Mouse (Mus musculus): ENCODE data around the gene Crygc.

The Crygc gene

DNA sequence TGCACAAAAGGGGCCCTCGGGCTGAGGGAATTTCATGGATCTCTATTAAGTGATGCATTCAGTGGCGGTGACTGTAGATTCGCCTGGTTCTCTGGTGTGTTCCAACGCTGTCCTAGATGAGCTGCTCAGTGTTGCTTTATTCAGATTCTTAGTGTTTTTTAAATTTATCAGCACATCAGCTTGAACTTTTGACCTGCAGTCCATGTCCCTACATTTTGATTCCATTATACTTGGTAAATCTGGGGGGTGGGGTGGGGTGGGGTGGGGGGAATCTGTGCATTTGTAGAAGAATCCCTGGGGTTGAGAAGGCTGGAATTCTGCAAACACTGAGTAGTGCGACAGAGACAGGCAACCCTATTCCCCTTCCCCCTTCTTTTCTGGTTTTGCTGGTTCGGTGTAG is at the start of gene Crygc:
TSS of gene Crygc (minus strand) at position 101 of the 400 bp plus-strand sequence.
- no peak for DNase-seq (ENCODE audit: low spot score in 2 of 2)

DNA sequence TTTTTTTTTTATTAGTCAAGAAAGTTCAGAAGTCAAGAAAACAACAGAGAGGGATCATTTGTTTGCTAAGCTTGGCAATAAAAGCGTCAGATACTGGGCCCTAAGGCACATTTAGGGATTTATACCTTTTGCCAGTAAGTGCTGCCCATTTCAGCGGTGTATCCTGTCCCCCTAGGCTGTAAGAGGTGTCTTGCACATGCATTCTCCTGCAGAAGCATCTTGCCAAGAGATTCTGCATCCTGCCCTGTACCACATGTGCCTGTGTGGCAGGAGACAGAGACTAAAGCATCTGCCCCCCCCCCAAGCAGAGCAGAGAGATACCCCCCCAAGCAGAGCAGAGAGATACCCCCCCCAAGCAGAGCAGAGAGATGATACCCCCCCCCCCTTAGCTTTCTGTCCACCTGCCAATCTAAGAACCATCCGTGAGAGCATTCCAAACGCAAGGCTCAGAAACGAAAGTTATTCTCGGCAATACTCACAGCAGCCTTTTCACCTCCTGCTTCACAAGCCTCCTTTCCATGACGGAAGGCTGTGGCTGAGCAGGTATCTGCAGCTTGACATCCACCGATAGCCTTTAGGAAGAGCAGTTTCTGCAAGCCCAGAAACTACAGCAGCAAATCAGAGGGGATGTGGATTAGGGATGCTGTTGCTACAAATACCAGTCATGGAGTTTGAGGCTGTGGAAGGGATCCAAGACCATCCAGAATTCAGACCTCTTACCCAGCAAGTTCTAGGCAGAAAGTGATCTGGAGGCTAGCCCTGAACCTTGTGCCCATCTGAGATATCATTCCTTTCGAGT is 49.3 kb upstream of the Crygc start, which contains the start of gene D630023F18Rik:
TSS of gene D630023F18Rik (minus strand) at position 641 of the 799 bp plus-strand sequence.
- DNase-seq (ENCODE audit: low spot score in 2 of 2): peak; percentile 41 to 43

DNA sequence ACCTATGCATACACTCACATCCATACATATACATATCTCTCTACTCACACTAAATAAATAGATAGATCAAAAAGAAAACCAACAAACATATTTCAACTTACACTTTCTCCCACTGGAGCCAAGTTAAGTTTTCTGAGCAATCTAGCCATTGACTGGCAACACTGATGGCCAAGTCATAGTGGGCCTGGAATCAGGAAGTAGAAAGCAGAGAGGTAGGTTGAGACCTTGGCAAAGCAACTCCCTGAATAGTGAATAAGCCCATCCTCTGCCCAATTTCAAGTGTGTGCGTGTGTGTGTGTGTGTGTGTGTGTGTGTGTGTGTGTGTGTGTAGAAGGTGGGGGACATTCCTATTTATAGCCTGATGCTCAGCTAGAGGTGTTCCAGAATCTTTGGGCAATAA is 45.9 kb upstream of the Crygc start, which contains the start of gene Gm28845:
TSS of gene Gm28845 (minus strand) at position 121 of the 400 bp plus-strand sequence.
- DNase-seq (ENCODE audit: low spot score in 2 of 2): no peak

DNA sequence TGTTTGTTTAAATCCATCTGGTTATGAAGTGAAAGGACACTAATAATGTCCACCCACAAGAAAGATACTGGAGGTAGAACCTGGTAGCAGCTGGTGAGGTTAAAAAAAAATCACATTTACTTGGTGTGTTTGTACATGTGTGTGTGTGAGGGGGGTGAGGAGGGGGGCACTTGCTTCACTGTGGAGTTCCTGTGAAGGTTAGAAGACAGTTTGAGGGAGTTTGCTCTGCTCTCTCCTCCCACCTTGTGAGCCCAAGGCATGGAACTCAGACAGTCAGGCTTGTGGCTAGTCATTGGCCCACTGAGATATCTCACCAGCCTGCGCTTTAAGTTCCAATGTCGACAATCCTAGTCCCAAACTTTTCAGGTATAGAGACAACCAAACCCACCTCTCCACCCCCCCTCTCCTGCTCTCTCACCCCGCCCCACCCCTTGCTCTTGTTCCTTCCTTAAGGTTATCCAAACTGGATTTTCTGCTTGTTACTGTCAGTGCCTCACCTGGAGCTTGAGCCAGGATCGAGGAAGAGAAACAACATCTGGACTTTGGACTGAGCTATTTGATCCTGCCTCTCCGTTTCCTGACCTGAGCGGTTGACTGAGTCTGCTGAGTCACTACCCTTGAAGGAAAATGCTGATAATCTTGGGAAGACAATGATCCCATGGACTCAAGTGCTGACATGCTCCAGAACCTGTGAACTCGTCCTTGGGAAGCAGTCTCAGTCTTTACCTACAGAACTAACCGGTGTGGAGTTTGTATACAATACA is 44.8 kb upstream of the Crygc start:
- DNase-seq (ENCODE audit: low spot score in 2 of 2): no peak

DNA sequence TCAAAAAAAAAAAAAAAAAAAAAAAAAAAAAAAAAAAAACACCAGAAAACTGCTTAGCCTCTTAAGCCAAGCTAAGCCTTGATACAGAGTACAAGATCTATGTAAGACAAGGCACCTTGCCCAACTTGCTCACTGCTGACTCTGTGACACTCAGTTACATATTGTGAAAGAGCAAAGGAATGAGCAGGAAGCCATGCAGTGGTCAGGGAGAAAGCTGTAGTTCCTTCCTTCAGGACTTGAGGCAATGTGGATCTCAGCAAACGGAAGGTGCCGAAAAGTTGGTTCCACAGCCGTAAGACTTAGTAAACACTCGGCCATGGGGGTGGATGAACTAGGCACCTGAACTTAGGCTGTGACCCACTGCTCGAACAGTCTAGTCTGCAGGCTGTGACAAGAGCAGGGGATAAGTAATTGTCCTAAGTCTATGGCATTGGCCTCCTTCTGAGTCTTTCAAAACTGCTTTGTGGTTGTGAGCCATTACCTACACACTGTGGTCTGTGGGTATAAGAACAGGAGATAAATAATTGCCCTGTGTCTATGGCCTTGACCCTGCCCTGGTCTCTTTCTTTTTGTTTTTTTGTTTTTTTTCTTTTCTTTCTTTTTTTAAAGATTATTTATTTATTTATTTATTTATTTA is 40.2 kb upstream of the Crygc start:
- no peak for DNase-seq (ENCODE audit: low spot score in 2 of 2)

DNA sequence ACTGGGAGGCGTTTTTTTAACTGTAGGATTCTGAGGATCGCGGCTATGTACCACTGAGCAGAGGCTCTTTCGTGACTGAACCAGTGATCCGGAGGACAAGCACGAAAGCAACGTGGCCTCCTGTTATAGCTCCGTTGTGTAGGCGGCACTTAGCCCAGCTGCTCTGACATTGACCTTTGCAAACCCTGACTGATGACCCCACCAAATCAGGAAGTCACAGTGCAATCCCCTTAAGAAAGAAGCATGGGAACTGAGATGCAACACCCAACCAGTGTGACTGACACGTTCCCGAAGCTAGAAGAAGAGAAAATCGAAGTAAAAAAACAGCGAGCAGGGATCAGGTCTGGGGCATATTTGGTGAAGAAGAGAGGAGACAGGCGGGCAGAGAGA is 39.3 kb upstream of the Crygc start:
- DNase-seq (ENCODE audit: low spot score in 2 of 2): no peak

DNA sequence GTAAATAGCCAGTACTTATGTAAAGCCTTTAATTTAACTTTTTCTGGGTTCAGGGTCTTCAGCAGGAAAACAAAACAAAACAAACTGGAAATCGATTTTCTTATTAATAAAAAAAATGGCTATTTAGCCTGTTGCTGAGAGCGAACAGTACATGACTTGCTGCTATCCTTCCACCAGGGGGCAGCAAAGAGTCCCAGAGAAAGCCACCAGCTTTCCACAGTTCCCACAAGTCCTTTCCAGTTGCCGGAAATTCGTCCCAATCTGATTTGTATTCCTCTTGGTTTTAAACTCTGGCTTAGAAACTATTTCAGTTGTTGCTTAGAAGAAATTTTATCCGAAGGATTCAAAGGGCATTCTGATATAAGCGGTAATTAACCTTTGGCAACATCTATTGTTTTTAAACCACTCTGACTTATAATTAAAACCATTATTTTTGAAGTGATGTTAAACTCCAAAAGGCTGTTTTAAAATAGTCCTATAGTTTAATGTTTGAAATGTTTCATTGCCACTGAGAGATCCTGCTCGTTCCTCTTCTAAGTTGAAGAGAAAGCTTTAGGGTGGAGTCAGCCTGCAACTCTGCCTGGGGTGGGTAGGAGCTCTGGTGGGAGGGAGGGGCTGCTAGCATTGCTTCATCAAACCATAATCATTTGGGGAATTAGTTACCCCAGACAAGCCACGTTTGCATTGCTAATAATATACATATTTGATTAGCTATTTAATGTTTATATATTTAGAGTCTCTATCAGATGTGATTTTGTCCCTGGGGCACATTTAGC is 38.7 kb upstream of the Crygc start:
- peak; percentile 63 to 84 for DNase-seq (ENCODE audit: low spot score in 2 of 2)

DNA sequence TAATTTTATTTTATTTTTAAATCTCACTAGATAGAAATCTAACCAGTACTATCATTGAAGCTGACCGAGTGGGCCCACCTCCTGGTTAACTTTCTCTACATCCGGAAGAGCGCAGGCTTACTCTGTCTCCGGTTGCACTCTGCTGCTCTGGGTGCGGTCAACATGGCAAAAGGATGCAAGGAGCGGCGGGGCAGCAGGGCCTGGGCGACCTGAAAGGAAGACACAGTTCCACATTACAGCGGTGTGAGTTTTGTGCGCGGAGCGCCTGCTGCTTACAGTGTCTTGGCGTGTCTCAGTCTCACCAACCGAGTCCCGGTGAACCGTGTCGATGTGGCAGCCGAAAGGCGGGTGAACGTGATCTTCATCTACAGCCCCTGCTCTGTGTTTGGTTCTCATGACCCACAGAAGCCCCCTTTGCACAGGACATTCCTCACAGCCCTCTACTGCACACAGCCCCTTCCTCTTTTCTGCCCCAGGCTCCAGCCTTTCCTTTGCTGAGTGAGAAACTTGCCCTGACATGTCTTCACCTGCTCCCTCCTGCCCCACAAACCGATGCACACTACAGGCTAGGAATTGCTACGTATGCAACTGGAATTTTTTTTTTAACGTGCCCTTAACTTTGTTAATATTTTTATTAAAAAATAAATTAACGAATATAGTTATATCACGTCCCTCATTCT is 36.4 kb upstream of the Crygc start:
- no peak for DNase-seq (ENCODE audit: low spot score in 2 of 2)

DNA sequence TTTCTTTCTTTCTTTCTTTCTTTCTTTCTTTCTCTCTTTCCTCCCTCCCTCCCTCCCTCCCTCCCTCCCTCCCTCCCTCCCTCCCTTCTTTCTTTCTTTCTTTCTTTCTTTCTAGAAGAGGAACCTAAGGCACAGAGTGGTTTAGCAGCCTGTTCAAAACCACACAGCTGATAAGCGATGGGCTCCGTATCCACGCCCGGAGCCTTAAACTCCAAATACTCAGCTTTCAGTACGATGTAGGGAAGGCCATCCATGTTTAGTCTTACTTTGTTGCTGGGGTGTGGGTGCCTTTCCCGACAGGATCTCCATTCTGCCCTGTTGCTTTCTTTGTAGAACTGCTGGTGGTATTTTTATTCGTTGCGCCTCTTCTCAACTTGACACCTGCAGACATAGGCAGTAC is 35.7 kb upstream of the Crygc start:
- no peak for DNase-seq (ENCODE audit: low spot score in 2 of 2)

DNA sequence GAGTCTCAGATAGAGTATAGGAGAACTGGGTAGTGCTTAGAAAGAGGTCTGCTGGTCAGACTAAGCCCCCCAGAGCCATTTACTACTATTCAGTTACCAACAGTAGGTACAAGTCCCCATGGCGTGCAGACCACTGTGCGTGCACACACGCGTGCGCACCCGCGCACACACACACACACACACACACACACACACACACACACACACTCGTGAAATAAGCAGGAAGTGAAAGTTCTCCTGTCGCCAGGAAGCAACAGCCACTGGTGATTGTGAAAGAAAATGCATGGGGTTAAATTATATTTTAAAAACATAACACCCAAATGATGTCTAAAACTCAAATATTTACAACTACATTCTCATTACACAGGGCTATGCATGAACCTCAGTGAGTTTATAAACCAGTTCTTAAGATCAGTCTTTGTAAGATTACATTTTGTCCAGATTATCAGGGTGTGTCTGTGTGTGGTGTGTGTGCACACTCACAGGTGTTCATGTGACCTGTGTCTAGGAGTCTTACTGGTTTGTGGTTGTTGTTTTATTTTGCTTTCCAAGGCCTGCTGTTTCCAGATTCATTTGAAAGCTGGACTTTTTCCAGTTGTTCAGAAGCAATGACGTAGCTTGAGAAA is 34.3 kb upstream of the Crygc start:
- DNase-seq (ENCODE audit: low spot score in 2 of 2): no peak

DNA sequence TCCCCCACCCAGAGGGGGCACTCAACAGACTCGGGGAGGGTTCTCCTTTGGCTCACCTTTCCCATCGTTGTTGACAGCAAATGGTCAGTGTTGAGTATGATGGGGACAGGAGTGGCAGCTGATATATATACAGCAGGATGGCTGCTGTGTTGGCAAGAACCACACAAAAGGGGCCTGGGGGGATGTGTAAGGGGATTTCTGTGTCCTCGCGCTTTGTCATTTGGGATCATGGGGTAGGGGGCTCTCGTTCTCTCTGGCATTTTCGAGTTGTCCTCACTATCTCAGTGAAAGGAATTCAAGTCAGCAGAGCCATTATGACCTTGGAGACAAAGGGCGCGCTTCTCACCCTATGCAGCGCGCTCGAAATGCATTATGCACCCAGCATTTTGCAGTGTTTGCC is 29.8 kb upstream of the Crygc start, which contains the start of gene Cryga:
TSS of gene Cryga (minus strand) at position 101 of the 400 bp plus-strand sequence.
- DNase-seq (ENCODE audit: low spot score in 2 of 2): no peak

DNA sequence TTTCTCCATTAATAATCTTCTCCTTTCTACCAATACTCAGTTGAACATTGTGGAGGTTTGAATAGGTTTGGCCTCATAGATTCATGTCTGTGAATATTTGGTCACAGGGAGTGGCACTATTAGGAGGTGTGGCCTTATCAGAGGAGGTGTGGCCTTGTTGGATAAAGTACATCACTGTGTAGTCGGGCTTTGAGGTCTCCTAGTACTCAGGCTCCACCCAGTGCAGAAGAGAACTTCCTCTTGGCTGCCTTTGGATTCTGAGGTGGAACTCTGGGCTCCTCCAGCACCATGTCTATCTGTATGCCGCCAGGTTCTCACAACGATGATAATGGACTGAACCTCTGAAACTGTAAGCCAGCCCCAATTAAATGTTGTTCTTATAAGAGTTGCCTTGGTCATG is 23.5 kb upstream of the Crygc start:
- no peak for DNase-seq (ENCODE audit: low spot score in 2 of 2)

DNA sequence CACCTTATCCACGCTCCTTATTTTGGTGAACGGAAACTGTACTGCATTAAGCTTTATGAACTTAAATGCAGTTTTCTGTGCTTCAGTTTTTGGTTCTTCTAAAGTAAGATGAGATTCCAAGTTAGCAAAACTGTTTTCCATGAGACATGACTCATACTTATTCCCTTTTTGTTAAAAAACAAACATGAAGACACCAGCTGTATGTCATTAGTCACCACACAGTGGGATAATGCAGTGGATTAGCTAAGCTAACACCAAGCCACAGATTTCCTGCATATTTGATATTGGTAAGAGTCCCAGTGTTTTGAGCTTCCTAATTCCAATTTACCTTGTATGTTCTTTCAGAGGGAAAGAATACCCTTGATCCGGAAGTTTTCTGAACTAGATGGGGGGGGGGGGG is 18.1 kb upstream of the Crygc start:
- DNase-seq (ENCODE audit: low spot score in 2 of 2): no peak

DNA sequence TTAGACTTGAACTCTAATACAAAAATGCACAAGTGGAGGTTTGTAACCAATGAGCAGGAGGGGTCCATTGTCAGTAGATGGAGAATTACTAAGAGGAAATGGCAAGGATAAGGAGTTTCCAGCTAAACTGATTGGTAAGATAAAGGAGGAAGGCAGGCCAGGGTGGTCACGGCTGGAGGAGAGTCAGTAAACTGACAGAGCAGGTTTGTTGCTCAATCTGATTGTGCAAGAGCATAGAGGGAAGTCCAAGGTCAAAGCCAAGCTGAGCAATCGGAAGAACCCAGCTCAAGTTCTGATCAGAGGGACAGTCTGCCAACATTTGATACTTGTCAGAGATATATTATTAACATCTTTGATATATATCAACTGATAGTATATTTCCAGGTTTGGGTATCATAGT is 16.9 kb upstream of the Crygc start:
- no peak for DNase-seq (ENCODE audit: low spot score in 2 of 2)

DNA sequence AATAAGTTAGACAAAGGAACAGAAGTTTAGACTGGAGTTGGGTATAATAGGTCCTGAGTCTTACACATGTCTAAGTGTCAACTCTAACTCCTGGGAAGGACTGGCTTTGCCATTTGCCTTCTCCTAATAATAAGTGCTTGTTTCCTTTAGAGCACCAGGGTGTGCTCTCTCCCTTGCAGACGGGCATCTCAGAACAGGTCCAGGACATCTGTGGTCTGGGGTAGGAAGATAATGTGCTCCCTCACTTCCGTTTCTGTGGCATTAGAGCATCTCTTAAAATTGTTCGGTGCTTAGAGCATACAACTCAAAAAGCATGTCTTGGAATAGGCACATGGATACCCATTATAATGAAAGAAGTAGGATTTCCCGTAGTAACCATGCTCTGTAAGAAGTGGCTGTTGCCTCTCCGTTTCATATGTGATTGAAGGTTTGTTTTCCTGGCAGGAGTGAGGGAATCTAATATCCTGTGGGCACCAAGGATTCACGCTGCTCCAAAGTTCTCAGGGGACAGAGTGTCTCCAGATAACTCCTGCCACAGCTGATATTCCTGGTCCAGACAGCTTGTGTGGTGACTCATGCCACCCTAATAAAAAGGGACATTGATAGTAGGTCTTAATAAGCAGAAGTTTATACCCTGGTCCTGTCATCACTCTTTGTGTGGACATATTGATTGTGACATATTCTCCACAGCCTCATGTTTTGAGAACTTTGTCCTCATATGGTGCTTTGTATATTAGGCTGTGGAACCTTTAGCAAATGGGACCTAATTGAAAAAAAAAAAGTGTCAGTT is 15.3 kb upstream of the Crygc start:
- DNase-seq (ENCODE audit: low spot score in 2 of 2): no peak

DNA sequence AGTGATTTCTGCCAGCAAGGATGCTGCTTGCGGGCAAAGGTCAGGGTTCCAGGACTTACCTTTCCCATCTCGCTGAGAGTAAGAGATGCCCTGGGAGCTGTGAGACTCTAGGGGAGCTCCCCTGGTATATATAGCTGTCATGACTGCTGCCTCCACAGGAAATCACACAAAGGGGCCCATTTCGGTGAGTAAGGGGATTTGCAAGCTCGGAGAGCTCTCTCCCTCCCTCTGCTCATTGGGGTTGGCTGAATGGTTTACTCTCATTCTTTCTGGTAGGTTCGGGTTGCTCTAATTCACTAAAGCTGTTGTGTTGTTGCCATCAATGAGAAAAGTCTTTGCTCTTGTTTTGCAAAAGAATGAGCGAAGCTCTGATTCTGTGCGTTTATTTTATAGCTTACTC is 8.7 kb upstream of the Crygc start, which contains the start of gene Crygb:
TSS of gene Crygb (minus strand) at position 101 of the 400 bp plus-strand sequence.
- no peak for DNase-seq (ENCODE audit: low spot score in 2 of 2)

DNA sequence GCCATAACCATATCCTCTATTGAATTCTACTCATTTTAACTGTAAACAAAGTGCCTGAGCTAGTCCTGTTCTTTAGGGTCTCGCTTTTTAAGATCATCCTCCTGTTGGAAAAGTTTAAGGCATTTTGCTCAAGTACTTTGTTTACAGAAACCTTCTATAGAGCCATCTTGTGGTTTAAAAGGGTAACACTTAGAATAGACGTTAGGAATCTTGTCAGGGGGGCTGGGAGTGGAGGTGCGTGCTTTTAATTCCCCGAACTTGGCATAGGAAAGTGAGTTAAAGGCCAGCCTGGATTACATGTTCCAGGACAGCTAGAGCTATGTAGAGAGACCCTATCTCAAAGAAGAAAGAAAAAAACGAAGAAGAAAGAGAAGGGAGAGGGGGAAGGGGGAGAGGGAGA is 2.1 kb upstream of the Crygc start:
- DNase-seq (ENCODE audit: low spot score in 2 of 2): no peak

DNA sequence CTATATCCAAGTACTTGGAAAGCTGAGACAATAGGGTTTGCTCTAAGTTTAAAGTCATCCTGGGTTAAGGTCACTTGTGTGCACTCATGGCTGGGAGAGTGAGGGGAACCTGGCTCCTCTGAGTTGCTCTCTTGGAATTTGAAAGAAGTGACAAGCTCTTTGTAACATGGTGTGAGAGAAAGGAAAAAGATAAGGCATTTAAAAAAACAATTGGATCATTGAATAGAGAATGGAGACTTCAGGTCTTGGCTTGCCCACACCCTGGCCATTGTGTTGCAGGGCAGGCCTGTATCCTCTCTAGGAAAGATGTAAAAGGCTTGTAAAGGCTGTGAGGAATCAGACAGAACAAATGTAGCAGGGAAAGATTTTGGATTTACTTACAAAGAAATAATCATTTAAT is 5.6 kb downstream of the Crygc start:
- no peak for DNase-seq (ENCODE audit: low spot score in 2 of 2)

DNA sequence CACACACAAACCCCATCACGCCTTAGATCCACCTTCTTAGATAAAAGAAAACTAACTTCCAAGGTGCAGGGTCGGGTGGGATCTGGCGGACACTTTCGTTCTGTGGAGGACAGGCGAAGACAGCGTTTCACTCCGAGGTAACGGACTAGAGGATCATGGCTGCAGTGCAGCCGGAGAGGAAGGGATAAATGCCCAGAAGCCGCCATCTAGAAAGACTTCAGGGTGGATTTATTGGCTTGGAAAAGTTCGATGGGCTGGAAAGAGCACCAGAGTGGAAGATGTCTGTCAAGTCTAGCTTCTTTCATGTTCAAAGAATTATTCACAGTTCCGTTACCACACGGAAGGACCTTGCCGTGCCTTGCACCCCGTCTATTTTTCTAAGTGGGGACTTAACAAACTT is 9.3 kb downstream of the Crygc start:
- DNase-seq (ENCODE audit: low spot score in 2 of 2): no peak

DNA sequence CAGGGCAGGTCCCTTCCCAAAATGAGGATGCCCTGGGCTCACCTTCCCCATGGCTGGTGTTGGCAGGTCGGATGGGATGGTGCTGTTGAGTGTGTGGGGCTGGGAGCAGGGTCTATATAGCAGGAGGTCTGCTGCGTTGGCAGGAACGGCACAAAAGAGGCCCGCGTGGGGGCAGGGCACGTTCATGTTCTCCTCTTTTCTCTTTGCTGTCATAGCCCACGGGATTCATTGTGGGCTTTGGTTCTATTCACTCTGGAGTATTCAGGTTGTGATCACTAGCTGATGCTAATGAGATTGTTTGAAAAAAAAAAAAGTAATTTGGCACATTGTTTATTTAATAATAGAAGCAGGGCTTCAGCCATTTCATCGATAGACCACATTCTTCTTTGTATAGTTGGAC is 10.1 kb downstream of the Crygc start, which contains the start of gene Crygd:
TSS of gene Crygd (minus strand) at position 101 of the 400 bp plus-strand sequence.
- no peak for DNase-seq (ENCODE audit: low spot score in 2 of 2)

Data from right cerebral cortex, adult 2 months (tissue).